Mouse (Mus musculus) gonadal fat pad, adult 2 months (tissue): ENCODE measurements around the gene Sgk2. TPM values are rescaled to one million over a fixed set of nuclear protein-coding genes. Genes with fewer than 3 reads are reported as not detected.
A peak's percentile ranks its signal among the peaks of the same experiment; 100 is the strongest.

Experiments
- DNase-seq: peaks from one replicate; pipeline ENCODE4 v3.0.0-alpha.2; 2012; ENCODE audit warnings: low read depth
- polyA plus RNA-seq: library from polyadenylated mRNA; depleted of rRNA; stranded (reverse); fragments of >200 nt; gene quantifications from 2 replicates; pipeline ENCODE4 v1.2.3, GENCODE M21; 2012; rRNA removed

The Sgk2 gene
- 0.09 and 0.12 TPM in 2 replicates for polyA plus RNA-seq

DNA sequence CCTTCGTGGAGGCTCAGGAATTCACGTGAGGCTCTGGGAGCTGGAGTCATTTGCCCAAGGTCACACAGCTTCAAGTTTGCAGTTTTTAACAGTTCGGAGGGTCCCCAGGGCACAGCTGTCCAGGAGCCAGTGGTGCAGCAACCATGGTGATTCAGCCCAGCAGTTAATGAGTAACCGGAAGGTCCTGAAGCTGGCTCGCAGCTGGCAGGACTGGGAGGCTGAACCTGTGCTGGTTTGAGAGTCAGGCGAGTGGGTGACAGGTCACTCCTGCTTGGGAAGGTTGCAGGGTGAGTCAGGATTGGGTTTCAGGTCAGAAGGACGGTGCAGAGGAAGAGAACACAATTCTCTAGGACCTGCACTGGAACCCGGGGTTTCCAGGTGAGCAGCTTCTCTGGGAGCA lies at the start of gene Sgk2:
Sgk2 (plus strand) TSS at position 113 of the 400 bp plus-strand sequence.
- no peak for DNase-seq

DNA sequence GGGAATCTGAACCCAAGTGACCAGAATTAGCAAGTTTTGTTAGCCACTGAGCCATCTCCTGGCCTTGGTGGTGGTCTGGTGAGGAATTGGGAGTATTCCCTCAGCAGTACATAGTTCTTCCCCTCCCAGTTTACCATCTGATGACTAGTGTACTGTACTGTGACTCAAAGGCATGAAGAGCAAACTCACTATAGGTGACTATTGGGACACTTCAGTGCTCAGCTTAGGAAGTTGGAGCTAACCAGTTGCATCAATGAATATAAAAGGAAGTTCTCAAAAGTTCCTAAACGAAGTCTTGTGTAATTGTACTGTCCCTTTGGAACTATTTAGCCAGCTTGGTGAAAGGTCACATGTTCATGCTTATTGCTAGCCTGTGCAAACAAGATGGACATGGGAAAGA lies 47.6 kb upstream of the Sgk2 start:
- no peak for DNase-seq

DNA sequence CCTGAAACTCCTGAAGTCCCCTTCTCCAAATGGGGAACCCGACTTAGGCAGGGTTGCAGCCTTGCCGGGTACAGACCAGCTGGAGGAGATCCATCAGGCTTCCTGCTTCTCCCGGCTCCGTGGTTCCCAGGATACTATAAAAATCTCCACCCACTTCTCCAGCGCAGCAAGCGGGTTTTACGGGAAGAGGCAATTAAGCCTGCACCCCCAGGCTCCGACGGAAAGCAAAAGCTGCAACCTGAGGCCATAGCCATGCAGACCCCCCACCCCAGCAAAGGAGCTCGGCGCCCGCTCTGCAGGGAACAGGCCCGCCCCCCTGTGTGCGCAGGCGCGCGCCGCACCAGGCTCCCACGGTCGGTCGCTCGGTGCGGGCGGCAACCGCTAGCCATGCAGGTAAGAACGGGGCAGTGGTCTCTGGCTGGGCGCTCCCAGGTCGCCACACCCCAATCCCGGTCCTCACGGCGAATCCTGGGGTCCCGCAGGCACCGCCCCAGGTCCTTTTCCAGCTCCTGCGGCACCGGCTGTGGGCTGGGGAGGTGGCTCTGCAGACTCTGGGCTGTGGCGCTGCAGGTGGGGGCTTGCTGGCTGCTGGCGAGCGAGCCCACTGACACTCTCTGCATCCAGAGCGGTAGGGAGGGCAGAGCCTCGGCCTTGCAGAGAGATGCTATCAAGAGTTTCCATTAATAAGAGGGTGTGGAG lies 43.8 kb upstream of the Sgk2 start, which contains the start of gene L3mbtl1:
L3mbtl1 (plus strand) TSS at position 325 of the 699 bp plus-strand sequence.
- no peak for DNase-seq

DNA sequence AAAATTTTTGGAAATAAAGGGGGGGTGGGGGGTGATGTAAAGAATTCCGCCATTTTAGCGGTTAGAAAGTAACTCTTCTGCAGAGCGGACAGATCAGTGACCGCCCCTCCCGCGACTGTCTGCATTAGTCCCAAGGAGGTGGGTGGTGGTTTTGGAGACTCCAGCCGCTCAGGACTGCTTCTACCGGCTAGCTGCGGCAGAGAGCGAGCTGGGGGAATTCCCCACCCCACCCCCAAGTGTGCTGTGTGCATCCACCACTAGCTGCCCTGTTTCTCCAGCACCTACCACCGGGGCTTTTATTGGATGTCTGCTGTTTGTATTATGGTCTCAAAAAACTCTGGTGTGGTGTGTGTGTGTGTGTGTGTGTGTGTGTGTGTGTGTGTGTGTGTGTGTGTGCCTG lies 43.2 kb upstream of the Sgk2 start:
- no peak for DNase-seq

DNA sequence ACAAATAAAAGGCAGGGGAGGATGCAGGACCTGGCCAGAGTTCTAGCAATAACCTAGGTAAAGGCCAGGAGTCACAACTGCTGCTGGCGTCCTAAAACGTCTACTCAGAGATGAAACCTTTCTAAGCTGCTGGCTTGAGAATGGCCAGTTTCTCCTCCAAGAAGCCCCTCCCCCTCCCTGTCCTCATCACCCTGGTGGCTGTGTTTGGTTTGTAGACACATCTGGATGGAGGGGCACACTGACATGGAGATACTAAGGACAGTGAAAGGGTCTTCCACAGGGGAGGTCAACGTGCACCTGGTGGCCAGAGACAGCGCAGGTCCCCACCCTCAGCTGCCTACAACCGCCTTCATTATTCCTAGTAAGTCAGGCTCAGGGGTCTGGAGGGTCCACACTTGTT lies 40.2 kb upstream of the Sgk2 start:
- no peak for DNase-seq

DNA sequence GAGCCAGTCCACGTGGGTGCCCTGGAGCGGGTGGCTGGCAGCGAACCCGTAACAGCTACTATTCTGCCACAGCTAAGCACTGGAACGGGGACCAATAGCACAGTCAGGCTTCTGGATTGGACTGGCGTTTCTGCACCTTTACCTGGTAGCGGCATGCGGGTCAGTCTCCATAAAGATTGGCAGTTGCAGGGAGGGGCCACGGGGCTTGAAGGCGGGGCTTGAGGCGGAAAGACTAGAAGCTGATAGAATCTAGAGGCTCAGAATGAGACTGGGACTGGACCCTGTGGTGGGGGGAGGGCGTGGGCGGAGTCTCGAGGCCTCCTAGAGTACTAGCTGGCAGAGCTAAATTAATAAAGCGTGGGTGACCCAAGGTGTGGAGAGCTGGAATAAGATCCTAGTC lies 39.4 kb upstream of the Sgk2 start:
- no peak for DNase-seq

DNA sequence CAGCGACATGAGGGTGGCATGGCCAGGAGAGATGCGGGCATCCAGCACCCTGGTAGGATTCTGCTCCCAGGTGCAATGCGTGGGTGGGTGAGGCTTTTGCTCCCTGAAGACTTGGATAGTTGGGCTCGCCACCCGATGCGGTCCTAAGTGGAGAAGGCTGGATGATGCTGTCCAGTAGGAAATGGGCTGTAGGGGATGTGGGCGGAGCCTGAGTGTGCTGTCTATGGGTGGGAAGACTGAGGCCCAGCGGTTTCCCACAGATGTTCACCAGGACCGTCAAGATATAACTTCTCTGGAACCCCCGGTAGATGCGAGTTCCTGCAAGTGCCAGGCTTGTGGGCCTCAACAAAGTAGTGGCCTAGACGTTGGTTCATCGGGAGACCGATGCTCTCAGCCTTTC lies 38.9 kb upstream of the Sgk2 start:
- DNase-seq: no peak

DNA sequence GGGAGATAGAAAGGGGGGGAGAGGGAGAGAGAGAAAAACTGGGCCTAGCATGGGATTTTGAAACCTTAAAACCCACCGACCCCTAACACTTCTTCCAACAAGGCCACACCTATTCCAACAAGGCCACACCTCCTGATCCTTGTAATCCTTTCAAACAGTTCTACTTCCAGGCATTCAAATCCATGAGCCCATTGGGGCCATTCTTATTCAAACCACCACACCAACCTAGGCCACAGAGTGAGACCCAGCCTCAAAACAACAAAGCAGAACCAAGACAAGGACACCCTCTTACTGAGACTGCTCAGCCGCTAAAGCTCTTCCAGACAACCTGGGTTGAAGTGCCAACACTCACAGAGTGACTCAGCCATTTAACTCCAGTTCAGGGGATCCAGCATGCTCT lies 36.4 kb upstream of the Sgk2 start:
- DNase-seq: no peak

DNA sequence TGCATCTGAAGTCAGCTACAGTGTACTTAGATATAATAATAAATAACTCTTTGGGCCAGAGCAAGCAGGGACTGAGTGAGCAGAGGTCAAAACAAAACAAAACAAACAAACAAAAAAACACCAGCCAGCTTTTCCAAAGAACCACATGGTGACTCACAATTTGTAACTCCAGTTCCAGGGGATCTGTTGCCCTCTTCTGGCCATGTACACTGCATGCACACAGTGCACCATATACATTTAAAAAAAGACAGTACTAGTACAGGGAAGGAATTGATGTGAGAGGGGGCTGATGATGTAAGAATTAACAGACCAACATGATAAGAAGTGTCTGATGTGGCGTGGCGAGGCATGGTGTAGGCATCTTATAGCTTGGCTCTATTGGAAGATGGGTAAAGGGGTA lies 30.3 kb upstream of the Sgk2 start:
- no peak for DNase-seq

DNA sequence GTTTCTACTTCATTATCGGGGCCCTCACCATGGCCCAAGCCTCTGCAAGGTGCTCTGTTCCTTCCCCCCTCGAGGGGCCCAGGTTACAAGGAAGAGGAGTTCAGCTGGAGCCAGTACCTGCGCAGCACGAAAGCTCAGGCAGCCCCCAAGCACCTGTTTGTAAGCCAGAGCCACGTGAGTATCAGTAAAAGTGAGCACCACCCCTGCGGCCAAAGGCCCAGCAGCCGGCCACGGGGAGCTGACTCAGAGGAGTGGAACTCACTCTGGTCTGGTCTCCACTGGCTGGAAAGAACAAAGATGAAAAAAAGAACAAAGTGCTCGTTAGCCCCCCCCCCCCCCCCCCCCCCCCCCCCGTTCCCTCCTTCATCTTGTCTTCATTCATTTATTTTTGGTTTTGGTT lies 25.8 kb upstream of the Sgk2 start:
- DNase-seq: no peak

DNA sequence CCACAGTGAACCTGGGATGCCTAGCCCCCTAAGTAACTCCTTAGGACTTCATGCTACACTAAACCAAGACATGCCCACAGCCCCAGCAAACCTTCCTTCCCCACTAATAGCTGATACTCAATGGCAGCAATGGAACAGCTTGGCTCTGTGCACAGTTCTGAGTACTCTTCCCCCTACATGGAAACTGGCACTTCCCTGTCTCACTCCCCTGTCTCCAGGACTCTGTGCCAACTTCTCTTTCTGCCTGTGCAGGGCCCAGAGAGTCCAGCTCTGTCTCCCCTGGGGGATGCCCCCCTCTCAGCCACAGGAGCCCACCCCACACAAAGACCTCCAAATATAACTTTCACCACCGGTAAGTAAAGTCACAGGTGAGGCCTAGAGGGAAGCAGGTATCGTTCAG lies 20.4 kb upstream of the Sgk2 start:
- DNase-seq: no peak

DNA sequence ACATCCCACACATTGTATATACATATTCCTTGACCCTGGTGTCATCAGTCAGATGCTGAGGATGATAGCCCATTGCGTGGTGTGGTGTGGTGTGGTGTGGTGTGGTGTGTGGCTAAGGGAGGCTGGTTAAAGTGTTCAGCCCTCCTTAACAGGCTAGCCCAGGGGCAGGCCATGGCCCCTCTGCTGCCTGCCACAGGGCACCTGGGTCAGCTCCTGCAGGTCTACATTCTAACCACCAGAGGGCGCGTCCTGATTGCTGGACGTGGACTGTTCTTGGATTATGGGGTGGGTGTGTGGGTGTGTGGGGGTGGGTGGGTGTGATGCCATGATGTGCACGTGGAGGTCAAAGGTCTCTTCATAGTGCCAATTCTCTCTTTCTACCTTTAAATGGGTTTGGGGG lies 18.8 kb upstream of the Sgk2 start:
- DNase-seq: no peak

DNA sequence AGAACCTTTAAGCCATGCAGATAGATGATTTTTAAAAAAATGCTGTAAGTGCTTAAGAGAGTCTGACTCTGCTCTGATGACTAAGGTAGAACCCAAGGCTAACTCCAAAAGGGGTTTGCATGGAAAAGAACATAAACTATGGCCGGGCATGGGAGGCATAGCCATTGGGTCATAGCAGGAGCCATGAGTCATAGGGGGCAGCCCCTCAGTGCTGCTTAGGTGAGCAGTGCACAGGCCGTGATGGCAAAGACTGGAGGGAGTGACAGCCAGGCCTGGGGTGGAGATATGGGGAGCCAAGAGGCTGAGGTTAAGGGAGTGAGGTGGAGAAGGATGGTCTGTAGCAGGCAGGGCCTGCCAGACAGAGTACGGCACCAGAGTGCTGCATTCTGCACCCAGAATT lies 18.0 kb upstream of the Sgk2 start:
- DNase-seq: no peak

DNA sequence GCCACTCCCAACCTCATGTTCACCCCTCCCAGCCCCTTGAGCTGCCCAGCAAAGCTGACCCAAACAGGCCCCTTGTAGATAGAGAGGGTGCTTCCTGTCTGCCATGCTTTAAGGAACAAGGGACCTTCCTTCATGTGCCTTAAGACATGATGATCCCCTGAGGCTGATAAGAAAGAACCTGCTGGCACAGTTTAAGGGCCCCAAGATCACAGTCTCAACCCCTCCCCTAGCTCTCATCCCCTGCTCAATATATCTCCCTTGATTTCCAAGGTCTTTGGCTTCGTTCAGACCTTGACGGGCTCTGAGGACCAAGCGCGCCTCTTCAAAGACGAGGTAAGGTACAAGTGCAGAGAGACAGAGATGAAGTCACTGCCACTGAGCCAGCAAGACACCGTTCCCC lies 16.2 kb upstream of the Sgk2 start:
- DNase-seq: no peak

DNA sequence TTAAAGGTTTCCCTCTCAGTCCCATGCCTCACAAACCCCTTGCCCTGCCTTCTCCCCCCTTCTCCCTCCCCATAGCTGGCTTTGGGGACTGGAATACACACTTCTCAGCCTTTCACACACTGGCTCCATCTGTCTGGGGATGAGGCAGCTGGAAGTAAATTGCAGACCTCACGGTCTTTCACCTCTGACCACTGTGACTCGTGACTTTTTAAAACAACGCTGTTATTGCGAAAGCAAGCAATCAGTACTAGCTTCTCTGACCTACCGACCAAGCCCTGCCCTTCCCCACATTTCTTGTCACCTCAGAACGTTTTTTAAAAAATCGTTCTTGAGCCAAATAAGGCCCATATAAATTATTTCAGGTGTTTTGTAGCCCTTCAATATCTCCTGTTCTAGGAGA lies 14.4 kb upstream of the Sgk2 start:
- DNase-seq: no peak

DNA sequence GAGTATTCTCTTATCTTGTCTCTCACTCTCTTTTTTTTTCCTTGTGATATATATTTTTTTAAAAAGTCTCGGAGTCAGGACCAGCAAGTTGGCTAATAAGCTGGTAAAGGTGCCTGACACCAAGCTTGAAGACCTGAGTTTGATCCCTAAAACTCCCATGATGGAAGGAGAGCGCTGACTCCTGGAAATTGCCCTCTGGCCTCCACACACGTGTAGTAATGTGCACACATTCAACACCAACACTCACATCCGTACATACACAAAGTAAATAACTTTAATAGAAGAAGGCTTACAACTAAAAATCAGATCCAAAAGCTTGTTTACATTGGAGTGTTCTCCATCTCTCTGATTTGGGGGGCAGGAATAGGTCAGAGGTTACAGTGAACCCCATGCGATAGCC lies 13.9 kb upstream of the Sgk2 start:
- DNase-seq: no peak

DNA sequence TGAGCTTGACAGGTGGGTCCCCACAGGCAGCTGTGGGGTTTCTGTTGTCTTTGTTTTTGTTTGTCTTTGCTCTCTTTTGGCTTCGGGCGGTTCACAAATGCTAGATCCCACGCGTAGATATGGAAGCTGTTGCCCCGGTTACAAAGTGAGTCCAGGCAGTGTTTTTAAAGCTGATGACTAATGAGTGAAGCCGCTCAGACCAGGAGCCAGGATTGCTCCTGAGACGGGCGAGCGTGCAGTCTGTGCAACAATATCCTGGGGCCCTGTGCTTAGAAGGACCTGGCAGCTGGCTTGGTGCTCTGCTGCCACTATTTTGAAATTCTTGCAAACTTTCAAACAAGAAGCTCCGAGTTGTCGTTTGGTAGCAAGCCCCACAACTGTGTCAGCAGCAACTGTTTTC lies 13.5 kb upstream of the Sgk2 start:
- peak; percentile 42 for DNase-seq

DNA sequence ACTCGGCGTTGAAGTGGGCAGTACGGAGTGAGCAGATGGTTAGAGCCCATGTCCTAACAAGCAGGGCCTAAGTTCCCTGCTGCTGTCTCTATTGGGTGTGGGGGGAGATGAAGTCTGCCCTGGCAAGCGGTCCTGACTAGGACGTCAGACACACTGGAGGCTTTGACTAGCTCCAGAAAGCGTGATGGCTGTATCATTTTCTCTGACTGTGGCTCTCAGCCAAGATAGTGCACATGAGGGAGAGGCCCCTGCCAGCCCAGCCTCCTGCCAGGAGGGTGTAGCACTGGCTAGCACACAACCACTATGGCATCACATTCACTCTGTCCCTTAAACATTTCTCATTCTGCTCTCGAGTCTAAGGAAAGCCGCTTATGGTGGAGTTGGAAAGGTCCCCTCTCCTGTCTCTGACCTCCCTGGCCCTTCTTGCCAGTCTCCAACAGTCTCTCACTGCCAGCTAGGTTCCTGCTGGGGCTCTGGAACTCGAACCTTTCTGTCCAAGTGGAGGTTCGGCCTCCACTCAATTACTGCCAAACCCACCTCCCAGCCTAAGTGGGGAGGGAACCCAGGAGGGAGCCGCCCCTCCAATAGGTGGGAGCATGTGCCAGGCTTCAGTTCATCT lies 11.9 kb upstream of the Sgk2 start:
- DNase-seq: no peak

DNA sequence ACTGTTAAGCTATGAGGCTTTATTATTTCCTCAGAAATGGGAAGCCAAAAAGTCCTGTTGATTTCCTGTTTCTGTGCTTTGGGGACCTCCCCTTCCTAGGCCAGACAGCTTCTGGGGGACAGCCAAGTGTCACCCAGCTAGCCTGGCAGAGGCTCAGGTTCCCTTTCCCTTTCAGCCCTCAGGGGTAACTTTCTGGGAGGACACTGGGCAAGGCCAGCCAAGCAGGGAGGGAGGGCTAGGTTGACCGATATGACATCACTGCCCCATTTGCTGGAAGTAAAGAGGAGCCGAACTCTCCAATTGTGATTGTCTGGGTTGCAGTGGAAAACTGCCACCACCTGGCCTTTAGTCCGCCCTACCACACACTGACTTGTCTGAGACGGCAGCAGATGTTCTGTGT lies 11.1 kb upstream of the Sgk2 start:
- DNase-seq: no peak

DNA sequence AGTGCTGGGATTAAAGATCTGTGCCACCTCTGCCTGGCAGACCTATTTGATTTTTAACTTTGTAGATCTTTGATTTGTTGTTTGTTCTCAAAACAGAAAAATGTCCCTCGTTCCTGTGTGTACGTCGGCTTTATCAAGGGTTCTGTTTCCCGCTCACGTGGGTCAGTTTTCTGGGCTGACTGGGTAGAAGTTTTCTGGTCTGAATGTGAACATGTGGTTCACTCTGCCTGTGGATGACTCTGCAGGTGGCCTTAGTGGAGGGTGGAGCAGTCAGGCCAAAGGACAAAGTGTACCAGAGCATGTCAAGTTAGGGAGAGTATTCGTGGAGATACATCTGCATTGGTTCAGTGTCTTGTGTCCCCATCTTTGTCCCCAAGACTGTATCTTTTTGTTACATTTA lies 2.7 kb upstream of the Sgk2 start:
- DNase-seq: no peak

DNA sequence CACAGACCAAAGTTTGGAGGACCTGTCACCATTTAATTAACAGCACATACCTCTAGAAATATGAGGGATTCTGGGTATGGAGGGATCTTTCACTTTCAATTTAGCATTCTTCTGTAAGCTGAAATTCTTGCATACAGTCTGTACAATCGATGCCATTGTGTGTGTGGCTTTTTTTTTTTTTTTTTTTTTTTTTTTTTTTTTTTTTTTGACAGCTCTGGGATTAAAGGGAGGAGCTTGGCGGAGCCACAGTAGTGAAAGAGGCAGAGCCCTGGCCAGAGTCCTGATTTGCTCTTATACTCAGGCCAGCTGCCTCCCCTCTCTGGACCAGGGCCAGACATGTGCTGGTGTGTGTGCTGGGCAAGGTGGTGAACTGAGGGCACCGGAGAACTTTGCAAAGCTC lies 1.2 kb upstream of the Sgk2 start:
- DNase-seq: no peak

DNA sequence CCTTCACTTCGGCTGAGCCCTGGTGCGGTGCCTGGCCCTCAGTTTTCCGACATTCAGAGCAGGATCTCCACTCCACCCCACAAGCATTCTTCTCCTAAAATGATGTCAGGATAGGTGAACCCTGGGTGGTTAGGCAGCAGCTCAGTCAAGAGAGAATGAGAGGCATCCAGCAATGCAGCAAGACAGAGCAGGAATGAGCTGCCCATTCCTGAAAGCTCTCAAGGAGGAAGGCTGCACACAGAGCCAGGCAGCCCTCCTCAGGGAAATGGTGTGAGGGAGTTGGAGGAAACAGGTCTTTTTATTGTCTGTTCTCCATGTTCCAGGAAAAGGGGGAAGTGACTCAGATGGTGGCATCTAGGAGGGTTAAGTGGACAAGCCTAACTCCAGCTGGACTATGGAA lies 366 bp upstream of the Sgk2 start:
- no peak for DNase-seq

DNA sequence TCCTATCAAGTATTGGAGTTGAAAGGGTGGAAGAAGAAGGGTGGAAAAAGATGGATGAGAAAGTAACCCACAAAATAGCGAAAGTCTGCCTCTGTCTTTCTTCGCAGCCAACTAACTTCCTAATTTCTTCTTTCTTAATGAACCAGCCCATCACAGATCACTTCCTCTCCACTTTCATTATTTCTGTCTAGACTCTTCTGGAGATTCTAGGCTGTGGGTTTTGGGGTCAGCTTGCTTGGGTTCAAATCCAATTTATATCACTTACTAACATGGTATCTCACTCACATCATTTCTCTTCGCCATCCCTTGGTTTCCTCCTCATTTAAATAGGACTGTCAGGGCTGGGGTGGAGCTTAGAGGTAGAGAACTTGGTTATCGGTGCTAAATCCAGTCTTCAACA lies 1.1 kb downstream of the Sgk2 start:
- DNase-seq: no peak
